Mouse (Mus musculus) WW6 (cell line): Measurements from ENCODE around the gene Gm26602.
"Not testable (repeated sequence)": the region's sequence is repeated elsewhere in the genome, so short reads cannot be mapped to it uniquely, and the experiment has no call there.

Experiments
- DNase-seq: peaks from one replicate; pipeline ENCODE4 v3.0.0-alpha.2; 2013; ENCODE audit warnings: low read depth, low spot score

Gm26602 gene

DNA sequence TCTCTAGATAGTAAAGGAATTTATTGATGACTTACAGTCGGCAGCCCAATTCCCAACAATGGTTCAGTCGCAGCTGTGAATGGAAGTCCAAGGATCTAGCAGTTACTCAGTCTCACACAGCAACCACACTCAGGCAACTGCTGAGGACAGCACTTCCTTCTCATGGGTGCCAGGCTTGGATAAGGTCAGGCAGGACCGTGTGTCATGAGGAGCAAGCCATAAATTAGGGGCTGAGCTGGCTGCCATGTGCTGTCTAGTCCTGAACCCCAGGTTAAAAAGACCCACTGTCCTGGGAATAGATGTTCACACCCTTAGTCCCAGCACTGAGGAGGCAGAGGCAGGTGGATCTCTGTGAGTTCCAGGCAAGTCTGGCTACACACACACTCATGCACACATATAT lies 25.7 kb upstream of the Gm26602 start:
- DNase-seq, result not testable (repeated sequence)

GRCm38 (mm10) chr10:79886054-79886453 lies 24.6 kb upstream of the Gm26602 start, which contains the start of gene Elane:
Gene Elane, plus strand, starts transcription at chr10:79886247.
- no peak for DNase-seq

DNA sequence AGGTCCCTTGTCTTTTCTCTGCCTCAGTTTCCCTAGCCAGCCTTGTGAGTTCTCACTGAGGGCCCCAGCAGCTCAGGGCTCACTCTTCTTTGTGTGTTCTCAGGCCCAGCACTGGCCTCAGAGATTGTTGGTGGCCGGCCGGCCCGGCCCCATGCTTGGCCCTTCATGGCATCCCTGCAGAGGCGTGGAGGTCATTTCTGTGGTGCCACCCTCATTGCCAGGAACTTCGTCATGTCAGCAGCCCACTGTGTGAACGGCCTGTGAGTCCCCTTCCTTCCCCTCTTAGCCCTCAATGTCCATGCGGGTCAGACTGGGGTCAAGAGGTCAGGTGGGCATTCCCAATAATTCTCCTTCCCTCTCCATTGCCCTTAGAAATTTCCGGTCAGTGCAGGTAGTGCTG lies 24.0 kb upstream of the Gm26602 start:
- DNase-seq, result no peak

- DNase-seq, result no peak
Measured at GRCm38 (mm10) chr10:79889386-79889785, 21.3 kb upstream of the Gm26602 start.

DNA sequence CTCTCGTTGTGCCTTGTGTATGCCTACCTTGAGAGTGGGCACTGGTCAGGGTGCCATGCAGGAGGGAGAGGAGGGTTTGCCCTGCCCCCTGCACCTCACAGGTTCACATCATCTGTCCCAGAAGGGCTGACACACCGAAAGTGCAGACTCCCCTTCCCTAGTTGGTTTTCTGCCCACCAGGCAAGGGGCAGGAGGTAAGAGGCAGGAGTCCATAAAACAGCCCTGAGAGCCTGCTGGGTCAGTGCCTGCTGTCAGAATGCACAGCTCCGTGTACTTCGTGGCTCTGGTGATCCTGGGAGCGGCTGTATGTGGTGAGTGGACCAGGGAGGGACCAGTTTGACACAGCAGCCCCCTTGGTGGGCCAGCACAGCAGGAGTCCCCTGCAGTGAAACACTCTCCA lies 20.0 kb upstream of the Gm26602 start, which contains the start of gene Cfd:
Gene Cfd, plus strand, starts transcription at position 184 of the 400 bp plus-strand sequence.
- no peak for DNase-seq

DNA sequence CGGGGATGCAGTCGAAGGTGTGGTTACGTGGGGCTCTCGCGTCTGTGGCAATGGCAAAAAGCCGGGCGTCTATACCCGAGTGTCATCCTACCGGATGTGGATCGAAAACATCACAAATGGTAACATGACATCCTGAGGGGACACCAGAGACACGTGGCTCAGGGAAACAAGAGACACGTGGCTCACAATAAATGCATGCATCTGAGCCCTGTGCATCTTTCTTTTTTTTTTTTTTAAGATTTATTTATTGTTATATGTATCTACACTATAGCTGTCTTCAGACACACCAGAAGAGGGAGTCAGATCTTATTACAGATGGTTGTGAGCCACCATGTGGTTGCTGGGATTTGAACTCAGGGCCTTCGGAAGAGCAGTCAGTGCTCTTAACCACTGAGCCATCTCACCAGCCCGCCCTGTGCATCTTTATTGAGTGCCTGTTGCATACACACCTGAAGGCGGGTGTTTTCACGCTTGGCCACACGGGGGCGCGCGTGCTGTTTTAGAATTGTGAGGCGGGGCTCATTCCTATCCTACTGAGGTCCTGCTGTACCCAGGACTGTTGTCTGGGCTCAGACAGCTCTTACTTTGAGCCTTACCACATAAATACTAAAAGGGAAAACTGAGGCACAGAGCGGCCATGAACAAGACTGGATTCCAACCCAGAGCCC lies 18.1 kb upstream of the Gm26602 start:
- DNase-seq, result peak; percentile 66

DNA sequence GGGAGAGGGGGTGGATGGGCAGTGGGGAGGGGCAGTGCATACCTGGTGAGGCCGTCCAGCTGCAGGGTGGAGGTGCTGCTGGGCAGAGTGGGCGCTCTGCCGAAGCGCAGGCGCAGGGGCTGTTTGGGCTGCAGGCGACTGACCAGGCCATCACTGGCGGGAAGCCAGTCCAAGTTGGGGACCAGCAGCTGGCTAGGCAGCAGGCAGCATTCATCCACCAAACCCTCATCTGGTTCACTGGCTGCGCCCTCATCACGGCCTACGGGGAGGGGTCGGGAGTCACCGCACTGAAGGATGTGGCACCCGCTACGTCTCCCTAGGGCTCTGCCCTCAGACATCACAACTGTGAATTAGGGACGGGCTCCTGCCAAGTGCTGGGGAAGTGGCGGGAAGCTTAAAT lies 14.3 kb upstream of the Gm26602 start:
- no peak for DNase-seq

DNA sequence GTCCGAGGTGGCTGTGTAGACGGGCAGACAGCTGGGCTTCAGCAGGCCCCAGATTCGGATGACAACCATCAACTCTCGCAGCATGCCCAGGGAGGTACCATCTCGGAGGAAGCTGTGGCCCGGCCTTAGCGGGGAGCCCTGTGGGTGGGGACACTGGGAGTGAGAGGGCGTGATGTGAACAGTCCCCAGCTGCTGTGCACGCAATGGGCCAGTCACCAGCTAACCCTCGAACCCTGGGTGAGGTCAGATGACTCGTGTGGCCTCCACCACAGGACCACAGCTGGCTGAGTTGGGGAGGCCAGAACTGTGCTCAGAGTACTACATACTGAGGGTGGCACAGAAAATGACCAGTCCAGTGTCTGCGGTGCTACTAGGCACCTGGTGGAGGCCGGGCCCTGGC lies 13.8 kb upstream of the Gm26602 start:
- no peak for DNase-seq

DNA sequence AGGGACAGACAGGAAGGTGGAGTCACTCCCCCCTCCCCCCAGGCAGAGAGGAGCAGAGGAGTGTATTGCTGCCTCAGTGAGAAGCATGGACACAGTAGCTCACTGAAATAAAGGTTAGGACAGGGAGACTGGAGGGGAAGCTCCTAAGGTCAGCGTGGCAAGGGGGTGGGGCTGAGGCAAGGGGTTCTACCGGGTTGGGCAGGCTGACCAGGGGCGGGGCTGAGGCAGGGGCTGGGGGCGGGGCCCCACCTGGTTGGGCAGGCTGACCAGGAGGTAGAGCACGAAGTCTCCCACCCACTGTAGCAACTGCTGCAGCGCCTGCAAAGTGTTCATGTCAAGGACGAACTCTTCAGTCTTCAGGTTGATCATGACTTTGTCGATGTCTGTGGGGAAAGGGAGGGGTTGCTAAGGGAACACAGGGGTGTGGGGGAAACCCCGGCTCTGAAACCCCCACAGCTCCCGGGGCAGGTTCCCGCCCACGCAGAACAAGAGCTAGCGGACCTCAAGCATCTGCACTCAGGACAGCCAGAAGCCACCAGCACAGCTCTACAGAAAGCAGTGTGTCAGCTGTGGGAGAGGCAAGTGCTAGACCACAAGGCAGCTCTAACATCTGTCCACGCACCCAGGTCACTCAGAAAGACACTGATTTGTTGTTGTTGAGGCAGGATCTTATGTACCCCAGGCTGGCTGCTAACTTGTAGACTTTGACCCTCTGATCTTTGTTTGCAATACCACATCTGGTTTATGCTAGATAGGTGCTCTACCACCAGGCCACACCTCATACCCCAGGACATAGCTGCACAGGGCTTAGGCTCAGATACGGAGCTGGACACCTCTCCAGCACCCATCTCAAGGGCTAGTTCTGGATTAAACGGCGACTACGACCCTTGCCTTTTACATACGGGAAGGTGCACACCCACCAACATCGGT lies 13.1 kb upstream of the Gm26602 start:
- no peak for DNase-seq

DNA sequence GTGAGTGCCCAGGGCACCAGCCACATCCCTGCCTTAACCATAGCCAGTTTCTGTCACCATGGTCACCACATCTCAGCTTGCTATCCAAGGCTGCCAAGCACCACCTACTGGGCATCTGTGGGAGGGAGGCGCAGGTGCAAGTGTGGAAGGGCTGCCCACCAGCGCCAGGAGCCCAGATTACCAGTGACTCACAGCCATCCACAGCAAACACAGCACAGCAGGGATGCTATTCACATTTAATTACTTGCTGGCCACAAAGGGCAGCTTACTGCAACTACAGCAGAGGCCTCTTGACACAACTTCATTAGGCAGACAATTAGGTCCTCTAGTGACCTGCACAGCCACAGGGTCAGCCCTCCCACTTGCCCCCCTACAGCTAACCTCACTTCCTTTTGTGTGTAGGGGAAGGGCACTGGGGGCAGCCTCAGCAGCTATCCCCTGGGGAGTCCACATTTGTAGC lies 9.7 kb upstream of the Gm26602 start:
- DNase-seq, result no peak

GRCm38 (mm10) chr10:79906712-79907111 lies 3.9 kb upstream of the Gm26602 start:
- DNase-seq, result no peak

- DNase-seq, result no peak
Measured at GRCm38 (mm10) chr10:79907415-79907814, 3.2 kb upstream of the Gm26602 start.

GRCm38 (mm10) chr10:79908167-79909091 lies 2.2 kb upstream of the Gm26602 start, which contains the start of gene Med16:
Gene Med16, minus strand, starts transcription at chr10:79908923.
- DNase-seq, result peak; percentile 88

DNA sequence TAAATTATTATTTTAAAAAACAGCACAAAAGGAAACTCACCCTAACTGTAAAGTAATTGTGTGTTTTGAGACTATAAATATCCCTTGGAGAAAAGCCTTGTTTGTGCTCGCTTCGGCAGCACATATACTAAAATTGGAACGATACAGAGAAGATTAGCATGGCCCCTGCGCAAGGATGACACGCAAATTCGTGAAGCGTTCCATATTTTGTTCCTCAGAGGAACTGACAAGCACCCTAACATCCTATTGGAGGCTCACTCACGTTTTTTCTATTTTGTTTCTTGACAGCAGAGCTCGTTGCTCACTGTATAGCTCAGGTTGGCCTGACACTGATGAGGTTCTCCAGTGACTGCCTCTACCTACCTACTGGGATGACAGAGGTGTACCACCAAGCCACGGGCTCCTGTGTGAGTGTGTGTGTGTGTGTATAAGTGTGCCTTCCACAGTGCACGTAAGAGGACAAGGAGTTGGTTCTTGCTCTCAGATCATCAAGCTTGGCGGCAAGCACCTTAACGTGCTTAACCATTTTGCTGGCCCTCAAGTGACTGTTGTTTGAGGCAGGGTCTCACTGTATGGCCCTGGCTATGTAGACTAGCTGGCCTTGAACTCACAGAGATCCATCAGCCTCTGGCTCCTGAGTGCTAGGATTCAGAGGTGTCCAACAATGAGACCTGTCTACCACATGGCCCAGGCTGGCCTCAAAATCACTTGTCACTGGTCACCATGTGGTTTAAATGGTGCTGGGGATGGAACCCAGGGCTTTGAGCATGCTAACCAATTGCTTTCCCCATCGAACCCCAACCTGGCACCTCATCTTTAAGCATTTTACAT lies 1.3 kb upstream of the Gm26602 start:
- no peak for DNase-seq

DNA sequence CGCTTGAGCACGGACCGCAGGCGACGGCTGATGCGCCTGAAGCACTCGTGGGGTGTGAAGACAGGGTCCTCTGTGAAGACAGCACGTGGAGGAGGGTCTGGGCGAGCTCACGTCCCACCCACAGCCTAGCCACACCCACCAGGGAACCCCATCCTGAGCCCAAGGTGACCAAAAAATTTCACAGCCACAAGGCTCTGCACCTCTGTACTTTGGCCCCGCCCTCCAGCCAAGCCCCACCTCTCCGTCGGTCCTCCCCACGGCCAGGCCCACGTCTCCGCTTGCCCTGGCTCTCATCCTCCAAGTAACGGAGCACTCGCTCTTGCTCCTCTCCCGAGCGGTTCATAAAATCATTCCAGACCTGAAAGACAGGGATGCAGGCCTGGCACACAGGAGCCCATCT lies 1.8 kb downstream of the Gm26602 start:
- no peak for DNase-seq

- DNase-seq, result no peak
Measured at GRCm38 (mm10) chr10:79914131-79914947, 3.7 kb downstream of the Gm26602 start.

GRCm38 (mm10) chr10:79914948-79915596 lies 4.4 kb downstream of the Gm26602 start:
- no peak for DNase-seq

DNA sequence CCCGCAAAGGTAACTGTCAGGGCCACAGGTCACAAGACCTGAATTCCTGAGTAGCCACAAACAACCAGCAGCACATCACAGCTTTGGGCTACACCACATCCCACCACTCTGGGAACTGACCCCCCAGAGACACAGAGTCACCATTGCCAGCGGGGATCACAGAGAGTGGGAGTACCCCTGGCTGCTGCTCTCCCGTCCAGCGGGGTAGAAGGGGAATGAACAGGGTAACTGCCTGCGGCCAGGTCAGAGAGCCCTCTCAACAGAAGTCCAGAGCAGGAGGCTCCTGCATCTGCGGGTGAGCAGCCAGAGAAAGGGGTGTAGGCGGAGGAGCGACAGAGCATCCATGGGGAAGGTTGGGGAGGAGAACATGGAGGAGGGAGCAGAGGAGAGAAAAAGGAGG lies 5.4 kb downstream of the Gm26602 start:
- no peak for DNase-seq
